Mouse (Mus musculus) forebrain, embryonic 16.5 days (tissue): ENCODE data around the gene Slc25a54. TPM values are rescaled to one million over a fixed set of nuclear protein-coding genes. Genes with fewer than 3 reads are reported as not detected.

Experiments used
- ATAC-seq: fragments of 200-750 bp; cut with Nextera tagmentation; 2 replicates; pipeline ENCODE4 v1.8.0; 2017; ENCODE audit warnings: mild to moderate bottlenecking, moderate library complexity
- H3K27ac ChIP-seq: fragments of 300-500 bp; sonication (generic); 2 replicates; pipeline ENCODE4 v1.5.1; 2014; ENCODE audit warnings: low read length, control low read depth
- H3K27me3 ChIP-seq: fragments of 300-500 bp; sonication (generic); replicated peaks from 2 replicates; pipeline ENCODE4 v1.6.1; 2014; ENCODE audit warnings: low read length; ENCODE audit not compliant: control insufficient read depth, insufficient read depth
- H3K36me3 ChIP-seq: fragments of 300-500 bp; sonication (generic); 2 replicates; pipeline ENCODE4 v1.6.1; 2014; ENCODE audit not compliant: control insufficient read depth, insufficient read depth
- H3K4me1 ChIP-seq: fragments of 300-500 bp; sonication (generic); replicated peaks from 2 replicates; pipeline ENCODE4 v1.6.1; 2014; ENCODE audit warnings: low read length; ENCODE audit not compliant: control insufficient read depth, insufficient read depth
- H3K4me2 ChIP-seq: fragments of 300-500 bp; sonication (generic); 2 replicates; pipeline ENCODE4 v1.6.1; 2014; ENCODE audit warnings: mild to moderate bottlenecking, low read length, control low read depth
- H3K4me3 ChIP-seq: fragments of 300-500 bp; sonication (generic); replicated peaks from 2 replicates; pipeline ENCODE4 v1.5.1; 2014; ENCODE audit warnings: mild to moderate bottlenecking, low read length, control low read depth
- H3K9ac ChIP-seq: fragments of 300-500 bp; sonication (generic); replicated peaks from 2 replicates; pipeline ENCODE4 v1.6.1; 2014; ENCODE audit warnings: low read depth, low read length, control low read depth
- H3K9me3 ChIP-seq: fragments of 300-500 bp; sonication (generic); 2 replicates; pipeline ENCODE4 v1.6.1; 2016; ENCODE audit warnings: low read length; ENCODE audit not compliant: control insufficient read depth
- WGBS: fragments of 180-500 bp; shearing (Covaris S2); extraction: QIAGEN DNeasy Blood & Tissue Kit; methylation state at CpG from one replicate; pipeline ENCODE4 v1.1.7; 2014; 5-methylcytosine and 5-hydroxymethylcytosine counted together
- polyA plus RNA-seq: library from polyadenylated mRNA; unstranded; fragments of >200 nt; fragmentation: Nextera tagmentation; extraction: Ambion mirVana; gene quantifications from 2 replicates; pipeline ENCODE4 v1.2.1, GENCODE M21; 2015

The Slc25a54 gene
- polyA plus RNA-seq, 1 experiment from 2014 or later: not detected

GRCm38 (mm10) chr3:109051056-109051945 lies 29.0 kb upstream of the Slc25a54 start:
- WGBS: 80% methylated on average over 11 of the region's 11 CpGs
- ATAC-seq: no peak

GRCm38 (mm10) chr3:109051946-109052331 lies 28.3 kb upstream of the Slc25a54 start:
- H3K27me3 ChIP-seq: no peaks in the 10 kb centered on the region
- H3K36me3 ChIP-seq: no peaks in the 10 kb centered on the region
- no peak overlapping the region for H3K4me2 ChIP-seq
- no peak for ATAC-seq
- no peak overlapping the region for H3K27ac ChIP-seq
- no peak overlapping the region for H3K9ac ChIP-seq
- H3K4me3 ChIP-seq: no peak overlapping the region
- H3K4me1 ChIP-seq: no peaks in the 10 kb centered on the region
- no peaks in the 10 kb centered on the region for H3K9me3 ChIP-seq
- WGBS: 92% methylated on average over 6 of the region's 6 CpGs

More at GRCm38 (mm10) chr3:109051056-109051945, 29.0 kb upstream of the Slc25a54 start:
- no peak overlapping the region for H3K27ac ChIP-seq
- no peak overlapping the region for H3K9ac ChIP-seq
- no peak overlapping the region for H3K4me2 ChIP-seq
- H3K4me1 ChIP-seq: no peaks in the 10 kb centered on the region
- no peaks in the 10 kb centered on the region for H3K36me3 ChIP-seq
- H3K4me3 ChIP-seq: no peak overlapping the region
- H3K9me3 ChIP-seq: no peaks in the 10 kb centered on the region
- H3K27me3 ChIP-seq: no peaks in the 10 kb centered on the region

GRCm38 (mm10) chr3:109059903-109060302 lies 20.4 kb upstream of the Slc25a54 start:
- Histone ChIP-seq H3K4me1 (no peaks in the 10 kb centered on the region), H3K4me3 (no peak overlapping the region), H3K9ac (no peak overlapping the region), H3K9me3 (no peaks in the 10 kb centered on the region), H3K27me3 (no peaks in the 10 kb centered on the region), H3K27ac (no peak overlapping the region), H3K36me3 (no peaks in the 10 kb centered on the region), H3K4me2 (no peak overlapping the region)
- ATAC-seq: no peak
- WGBS: 53% methylated on average over 8 of the region's 8 CpGs

- H3K36me3 ChIP-seq: no peaks in the 10 kb centered on the region
- H3K4me2 ChIP-seq: no peak overlapping the region
- no peak overlapping the region for H3K27ac ChIP-seq
- H3K27me3 ChIP-seq: no peaks in the 10 kb centered on the region
- no peak overlapping the region for H3K9ac ChIP-seq
- H3K4me1 ChIP-seq: no peaks in the 10 kb centered on the region
- no peak for ATAC-seq
- H3K9me3 ChIP-seq: no peaks in the 10 kb centered on the region
- 77% methylated on average over 7 of the region's 7 CpGs for WGBS
- H3K4me3 ChIP-seq: no peak overlapping the region
These were observed 17.9 kb upstream of the Slc25a54 start for GRCm38 (mm10) chr3:109062391-109062790.

GRCm38 (mm10) chr3:109062989-109063388 lies 17.3 kb upstream of the Slc25a54 start:
- H3K27ac ChIP-seq: no peak overlapping the region
- no peak overlapping the region for H3K4me3 ChIP-seq
- no peak overlapping the region for H3K9ac ChIP-seq
- peak; percentile 50; the same call in 1 of the 2 replicates for ATAC-seq
- H3K4me1 ChIP-seq: no peaks in the 10 kb centered on the region
- H3K4me2 ChIP-seq: no peak overlapping the region
- no peaks in the 10 kb centered on the region for H3K27me3 ChIP-seq
- H3K9me3 ChIP-seq: no peaks in the 10 kb centered on the region
- 3% methylated on average over 6 of the region's 6 CpGs for WGBS
- H3K36me3 ChIP-seq: no peaks in the 10 kb centered on the region

- Histone ChIP-seq H3K9me3 (no peaks in the 10 kb centered on the region), H3K27me3 (no peaks in the 10 kb centered on the region), H3K9ac (no peak overlapping the region), H3K27ac (no peak overlapping the region), H3K4me1 (no peaks in the 10 kb centered on the region), H3K36me3 (no peaks in the 10 kb centered on the region), H3K4me2 (no peak overlapping the region), H3K4me3 (no peak overlapping the region)
- ATAC-seq: no peak
- WGBS: 96% methylated on average over 2 of the region's 2 CpGs
These were observed 4.1 kb downstream of the Slc25a54 start for GRCm38 (mm10) chr3:109084418-109084817.

- no peak for ATAC-seq
These were observed 8.2 kb downstream of the Slc25a54 start for GRCm38 (mm10) chr3:109088460-109088859.

GRCm38 (mm10) chr3:109104702-109105101 lies 24.4 kb downstream of the Slc25a54 start:
- no peaks in the 10 kb centered on the region for H3K4me1 ChIP-seq
- 62% methylated on average over 8 of the region's 8 CpGs for WGBS

More at GRCm38 (mm10) chr3:109088460-109088859, 8.2 kb downstream of the Slc25a54 start:
- 0% methylated on average over 2 of the region's 2 CpGs for WGBS
- Histone ChIP-seq H3K4me1 (no peaks in the 10 kb centered on the region), H3K36me3 (no peaks in the 10 kb centered on the region), H3K9me3 (no peaks in the 10 kb centered on the region), H3K4me3 (no peak overlapping the region), H3K27me3 (no peaks in the 10 kb centered on the region), H3K27ac (no peak overlapping the region), H3K4me2 (no peak overlapping the region), H3K9ac (no peak overlapping the region)

GRCm38 (mm10) chr3:109117136-109117535 lies 36.9 kb downstream of the Slc25a54 start:
- Histone ChIP-seq H3K4me2 (no peak overlapping the region), H3K9ac (no peak overlapping the region), H3K9me3 (0 out of 2 replicates have a peak, but pooled peaks cover 2% of the 10 kb centered on the region), H3K36me3 (no peaks in the 10 kb centered on the region), H3K27me3 (no peaks in the 10 kb centered on the region), H3K27ac (no peak overlapping the region), H3K4me1 (no peaks in the 10 kb centered on the region), H3K4me3 (no peak overlapping the region)
- no peak for ATAC-seq

More at GRCm38 (mm10) chr3:109104702-109105101, 24.4 kb downstream of the Slc25a54 start:
- no peak overlapping the region for H3K27ac ChIP-seq
- no peak overlapping the region for H3K4me2 ChIP-seq
- no peaks in the 10 kb centered on the region for H3K27me3 ChIP-seq
- no peak for ATAC-seq
- no peaks in the 10 kb centered on the region for H3K36me3 ChIP-seq
- no peak overlapping the region for H3K9ac ChIP-seq
- H3K9me3 ChIP-seq: no peaks in the 10 kb centered on the region
- no peak overlapping the region for H3K4me3 ChIP-seq
